Mouse (Mus musculus) ES-Bruce4 (cell line): ENCODE measurements around the gene Abca6.

Experiments used
- CTCF ChIP-seq: IDR thresholded peaks from one replicate; pipeline ENCODE4 v1.8.1; 2011; ENCODE audit warnings: low read depth, low read length
- POLR2A ChIP-seq: IDR thresholded peaks from one replicate; pipeline ENCODE4 v1.8.1; 2011; ENCODE audit warnings: low read length; ENCODE audit not compliant: insufficient read depth

GRCm38 (mm10) chr11:110155985-110156384 is 95.6 kb downstream of the Abca6 start:
- TF ChIP-seq CTCF (no peak), POLR2A (no peak)
